Mouse (Mus musculus) right cerebral cortex, postnatal 25 days (tissue): Measurements from ENCODE around the gene Gtf3c6.

Experiments used
- DNase-seq: peaks from one replicate; pipeline ENCODE4 v3.0.0; 2022

Gene Gtf3c6

GRCm38 (mm10) chr10:40257414-40258255, at the start of gene Gtf3c6:
TSS of gene Gtf3c6 (minus strand) at chr10:40258108.
- DNase-seq: peak; percentile 93

GRCm38 (mm10) chr10:40305989-40306388, 48.1 kb upstream of the Gtf3c6 start:
- no peak for DNase-seq

- DNase-seq: peak; percentile 100
These were observed 44.5 kb upstream of the Gtf3c6 start, which contains the start of gene Amd1 for GRCm38 (mm10) chr10:40302140-40302985. TSS of gene Amd1 (minus strand) at chr10:40302186.

GRCm38 (mm10) chr10:40301181-40302075, 43.5 kb upstream of the Gtf3c6 start:
- DNase-seq: peak; percentile 65

- peak; percentile 81 for DNase-seq
These were observed 42.8 kb upstream of the Gtf3c6 start for GRCm38 (mm10) chr10:40300648-40301171.

GRCm38 (mm10) chr10:40292640-40293039, 34.7 kb upstream of the Gtf3c6 start:
- no peak for DNase-seq

- DNase-seq: no peak
These were observed 28.9 kb upstream of the Gtf3c6 start for GRCm38 (mm10) chr10:40286767-40287166.

GRCm38 (mm10) chr10:40285571-40285970, 27.7 kb upstream of the Gtf3c6 start:
- DNase-seq: no peak

- no peak for DNase-seq
These were observed 27.1 kb upstream of the Gtf3c6 start for GRCm38 (mm10) chr10:40284997-40285396.

GRCm38 (mm10) chr10:40284179-40284831, 26.4 kb upstream of the Gtf3c6 start:
- DNase-seq: peak; percentile 55

- no peak for DNase-seq
These were observed 25.7 kb upstream of the Gtf3c6 start for GRCm38 (mm10) chr10:40283636-40284035.

GRCm38 (mm10) chr10:40281565-40281964, 23.7 kb upstream of the Gtf3c6 start:
- DNase-seq: no peak

- no peak for DNase-seq
These were observed 20.4 kb upstream of the Gtf3c6 start for GRCm38 (mm10) chr10:40278317-40278716.

- DNase-seq: no peak
These were observed 18.1 kb upstream of the Gtf3c6 start for GRCm38 (mm10) chr10:40275991-40276390.

- DNase-seq: no peak
These were observed 16.0 kb upstream of the Gtf3c6 start for GRCm38 (mm10) chr10:40273938-40274337.

- DNase-seq: no peak
These were observed 13.3 kb upstream of the Gtf3c6 start for GRCm38 (mm10) chr10:40271216-40271615.

- DNase-seq: no peak
These were observed 7.0 kb upstream of the Gtf3c6 start for GRCm38 (mm10) chr10:40264920-40265319.

GRCm38 (mm10) chr10:40263691-40264090, 5.8 kb upstream of the Gtf3c6 start:
- no peak for DNase-seq

- no peak for DNase-seq
These were observed 4.3 kb upstream of the Gtf3c6 start for GRCm38 (mm10) chr10:40262200-40262599.

- DNase-seq: no peak
These were observed 2.4 kb upstream of the Gtf3c6 start for GRCm38 (mm10) chr10:40260305-40260704.

GRCm38 (mm10) chr10:40259542-40259941, 1.6 kb upstream of the Gtf3c6 start:
- no peak for DNase-seq

- DNase-seq: no peak
These were observed 1.1 kb upstream of the Gtf3c6 start for GRCm38 (mm10) chr10:40258976-40259375.
